Mouse (Mus musculus) kidney, adult 2 months (tissue): ENCODE results near the gene Fosl1.

Source experiments
- CTCF ChIP-seq: fragments of 200-500 bp; conservative IDR thresholded peaks from 2 replicates; pipeline ENCODE4 v1.5.1; 2011; ENCODE audit warnings: low read depth, mild to moderate bottlenecking, control low read depth, low read length, moderate library complexity, mixed read lengths; ENCODE audit not compliant: insufficient read depth, insufficient read length
- POLR2A ChIP-seq: fragments of 200-500 bp; IDR thresholded peaks from one replicate; pipeline ENCODE4 v1.6.1; 2011; ENCODE audit warnings: low read depth, low read length, control low read depth

DNA sequence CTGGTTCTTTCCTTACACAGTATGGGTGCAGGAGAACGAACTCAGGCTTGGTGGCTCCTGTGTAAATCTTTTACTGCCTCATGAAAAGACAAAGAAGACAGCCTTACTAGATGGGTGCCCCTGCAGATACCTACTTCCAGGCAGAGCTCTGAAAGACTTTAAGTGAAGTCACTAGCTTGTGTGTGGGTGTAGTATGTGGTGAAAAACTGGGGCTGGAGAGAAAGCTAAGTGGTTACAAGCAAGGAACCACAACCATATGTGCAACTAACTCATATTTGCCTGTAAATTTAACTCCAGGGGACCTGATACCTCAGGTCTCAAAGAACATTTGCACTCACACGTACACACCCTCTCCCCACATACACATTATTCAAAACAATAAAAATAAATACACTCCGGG lies 12.5 kb downstream of the Fosl1 start:
- no peak for TF ChIP-seq POLR2A
- TF ChIP-seq CTCF: no peak
